Mouse (Mus musculus): ENCODE results near the gene Cct7.

Cct7 gene

GRCm38 (mm10) chr6:85452816-85453215 lies 1.5 kb downstream of the Cct7 start:
- DNase-seq: peak in 1 of 2 experiments; percentile 8

- DNase-seq: no peak
Observed at GRCm38 (mm10) chr6:85459621-85460020, 8.3 kb downstream of the Cct7 start.

GRCm38 (mm10) chr6:85465381-85465780 lies 14.1 kb downstream of the Cct7 start:
- no peak for DNase-seq

GRCm38 (mm10) chr6:85469660-85470430 lies 18.5 kb downstream of the Cct7 start:
- DNase-seq: no peak

- DNase-seq: no peak
Observed at GRCm38 (mm10) chr6:85471962-85472361, 20.6 kb downstream of the Cct7 start.

- DNase-seq: no peak
Observed at GRCm38 (mm10) chr6:85472542-85472941, 21.2 kb downstream of the Cct7 start.

GRCm38 (mm10) chr6:85475581-85475980 lies 24.3 kb downstream of the Cct7 start:
- DNase-seq: no peak

- DNase-seq: peak; percentile 59 to 65
Observed at GRCm38 (mm10) chr6:85477366-85477917, 26.1 kb downstream of the Cct7 start.

- no peak for DNase-seq
Observed at GRCm38 (mm10) chr6:85478416-85478815, 27.1 kb downstream of the Cct7 start.

- DNase-seq: no peak
Observed at GRCm38 (mm10) chr6:85479979-85480378, 28.7 kb downstream of the Cct7 start.

- no peak for DNase-seq
Observed at GRCm38 (mm10) chr6:85480685-85481084, 29.4 kb downstream of the Cct7 start.

GRCm38 (mm10) chr6:85483843-85484721 lies 32.8 kb downstream of the Cct7 start:
- no peak for DNase-seq

- no peak for DNase-seq
Observed at GRCm38 (mm10) chr6:85485738-85486137, 34.4 kb downstream of the Cct7 start.

- no peak for DNase-seq
Observed at GRCm38 (mm10) chr6:85488510-85488909, 37.2 kb downstream of the Cct7 start.

- no peak for DNase-seq
Observed at GRCm38 (mm10) chr6:85489717-85490116, 38.4 kb downstream of the Cct7 start.

GRCm38 (mm10) chr6:85490252-85490651 lies 38.9 kb downstream of the Cct7 start:
- DNase-seq: no peak

GRCm38 (mm10) chr6:85491606-85492005 lies 40.3 kb downstream of the Cct7 start:
- DNase-seq: no peak

- DNase-seq: no peak
Observed at GRCm38 (mm10) chr6:85496976-85497375, 45.7 kb downstream of the Cct7 start.

GRCm38 (mm10) chr6:85498147-85498546 lies 46.8 kb downstream of the Cct7 start:
- no peak for DNase-seq

- no peak for DNase-seq
Observed at GRCm38 (mm10) chr6:85500416-85500815, 49.1 kb downstream of the Cct7 start.

- DNase-seq: no peak
Observed at GRCm38 (mm10) chr6:85501571-85502102, 50.3 kb downstream of the Cct7 start.

GRCm38 (mm10) chr6:85502103-85502910 lies 51.0 kb downstream of the Cct7 start:
- no peak for DNase-seq

GRCm38 (mm10) chr6:85502911-85503250 lies 51.6 kb downstream of the Cct7 start, which contains the start of gene Fbxo41:
Fbxo41 (minus strand) TSS chr6:85502994.
- DNase-seq: no peak
